Mouse (Mus musculus) embryo, embryonic 10.5 days (tissue): ENCODE results near the gene Btbd35f29.
"Not testable (repeated sequence)": the region's sequence is repeated elsewhere in the genome, so short reads cannot be mapped to it uniquely, and the experiment has no call there.

Source experiments
- DNase-seq: peaks from one replicate; pipeline ENCODE4 v3.0.0-alpha.2; 2015; ENCODE audit warnings: low spot score

Btbd35f29 gene

DNA sequence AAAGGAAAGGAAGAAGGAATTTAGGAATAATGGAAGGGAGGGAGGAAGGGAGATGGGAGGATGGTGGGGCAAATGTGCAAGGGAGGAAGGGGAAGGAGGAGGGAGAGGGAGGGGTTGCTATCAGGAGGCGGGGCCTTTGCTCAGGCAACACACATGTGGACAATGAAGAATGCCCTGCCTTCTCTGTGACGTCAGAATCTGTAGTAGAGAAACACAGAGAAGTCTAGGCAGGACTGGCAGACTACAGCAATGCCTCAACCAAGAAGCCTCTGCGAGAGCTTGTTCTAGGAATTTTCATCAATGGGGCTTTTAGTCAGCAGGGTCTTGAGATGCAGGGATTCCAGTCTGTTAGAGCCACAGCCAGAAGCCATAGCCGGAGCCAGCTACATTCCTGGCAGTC, at the start of gene Btbd35f29:
Gene Btbd35f29, plus strand, starts transcription at position 301 of the 400 bp plus-strand sequence.
- not testable (repeated sequence) for DNase-seq

DNA sequence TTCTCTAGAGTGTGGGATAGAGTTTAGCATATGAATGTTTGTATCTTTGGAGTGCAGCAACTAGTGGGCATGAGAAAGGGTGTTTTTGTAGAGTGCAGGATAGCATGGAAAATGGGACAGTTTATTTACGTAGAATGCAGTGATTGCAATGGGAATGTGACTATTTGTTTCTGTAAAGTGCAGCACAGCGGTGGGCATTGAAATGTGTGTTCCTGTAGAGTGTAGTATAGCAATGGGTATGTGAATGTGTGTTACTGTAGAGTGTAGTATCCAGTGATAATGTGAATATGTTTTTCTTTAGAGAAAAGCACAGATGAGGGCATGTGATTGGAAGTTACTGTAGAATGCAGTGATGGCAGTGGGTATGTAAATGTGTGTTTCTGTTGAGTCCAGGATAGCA, 23.9 kb downstream of the Btbd35f29 start:
- DNase-seq: not testable (repeated sequence)

DNA sequence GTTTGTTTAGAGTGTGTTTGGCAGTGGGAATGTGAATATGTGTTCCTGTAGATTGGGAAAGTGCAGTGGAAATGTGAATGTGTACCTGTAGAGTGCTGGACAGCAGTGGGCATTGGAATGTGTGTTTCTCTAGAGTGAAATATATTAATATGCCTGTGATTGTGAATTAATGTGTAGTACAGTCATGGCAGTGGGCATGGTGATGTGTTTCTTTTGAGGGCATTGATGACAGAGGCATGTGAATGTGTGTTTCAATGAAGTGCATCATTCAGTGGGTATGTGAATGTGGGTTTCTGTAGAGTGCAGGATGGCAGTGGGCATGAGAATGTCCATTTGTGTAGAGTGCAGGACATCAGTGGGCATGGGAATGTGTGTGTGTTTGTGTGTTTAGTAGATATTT, 27.7 kb downstream of the Btbd35f29 start:
- DNase-seq: not testable (repeated sequence)

DNA sequence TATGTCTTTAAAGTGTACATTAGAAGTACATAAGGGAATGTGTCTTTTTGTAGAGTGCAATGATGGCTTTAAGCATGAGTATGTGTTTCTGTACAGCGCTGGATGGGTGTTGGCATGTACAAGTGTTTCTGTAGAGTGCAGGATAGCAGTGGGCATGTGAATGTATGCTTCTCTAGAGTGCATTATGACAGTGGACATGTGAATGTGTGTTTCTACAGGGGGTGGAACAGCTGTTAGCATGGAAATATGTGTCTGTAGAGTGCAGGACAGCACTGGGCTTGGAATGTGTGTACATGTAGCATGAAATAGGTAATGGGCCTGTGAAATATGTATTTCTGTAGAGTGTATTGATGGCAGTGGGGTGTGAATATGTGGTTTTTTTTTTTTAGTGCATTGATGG, 28.4 kb downstream of the Btbd35f29 start:
- DNase-seq: not testable (repeated sequence)

DNA sequence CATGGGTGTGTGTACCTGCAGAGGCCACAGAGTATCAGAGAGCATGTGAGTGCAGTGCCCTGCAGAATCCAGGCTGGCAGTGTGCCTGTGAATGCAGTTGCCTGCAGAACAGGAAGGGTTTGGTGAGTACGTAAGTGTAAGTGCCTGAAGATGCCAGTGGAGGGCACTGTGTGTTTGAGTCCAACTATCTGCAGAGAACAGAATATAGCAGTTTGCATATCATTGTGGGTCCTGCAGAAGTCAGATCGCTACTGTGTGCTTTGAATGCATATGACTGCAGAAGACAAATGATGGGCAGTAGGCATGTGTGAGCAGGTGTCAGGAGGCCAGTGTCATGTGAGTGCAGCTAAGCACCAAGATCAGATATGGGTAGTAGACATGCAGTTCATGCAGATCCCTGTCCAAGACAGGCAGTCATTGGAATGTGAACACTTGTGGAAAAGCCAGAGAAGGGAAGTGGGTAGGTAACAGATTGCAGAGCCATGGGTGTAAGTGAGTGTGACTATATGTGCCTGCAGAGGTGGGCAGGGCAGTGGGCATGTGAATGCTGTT, 41.1 kb downstream of the Btbd35f29 start:
- not testable (repeated sequence) for DNase-seq

DNA sequence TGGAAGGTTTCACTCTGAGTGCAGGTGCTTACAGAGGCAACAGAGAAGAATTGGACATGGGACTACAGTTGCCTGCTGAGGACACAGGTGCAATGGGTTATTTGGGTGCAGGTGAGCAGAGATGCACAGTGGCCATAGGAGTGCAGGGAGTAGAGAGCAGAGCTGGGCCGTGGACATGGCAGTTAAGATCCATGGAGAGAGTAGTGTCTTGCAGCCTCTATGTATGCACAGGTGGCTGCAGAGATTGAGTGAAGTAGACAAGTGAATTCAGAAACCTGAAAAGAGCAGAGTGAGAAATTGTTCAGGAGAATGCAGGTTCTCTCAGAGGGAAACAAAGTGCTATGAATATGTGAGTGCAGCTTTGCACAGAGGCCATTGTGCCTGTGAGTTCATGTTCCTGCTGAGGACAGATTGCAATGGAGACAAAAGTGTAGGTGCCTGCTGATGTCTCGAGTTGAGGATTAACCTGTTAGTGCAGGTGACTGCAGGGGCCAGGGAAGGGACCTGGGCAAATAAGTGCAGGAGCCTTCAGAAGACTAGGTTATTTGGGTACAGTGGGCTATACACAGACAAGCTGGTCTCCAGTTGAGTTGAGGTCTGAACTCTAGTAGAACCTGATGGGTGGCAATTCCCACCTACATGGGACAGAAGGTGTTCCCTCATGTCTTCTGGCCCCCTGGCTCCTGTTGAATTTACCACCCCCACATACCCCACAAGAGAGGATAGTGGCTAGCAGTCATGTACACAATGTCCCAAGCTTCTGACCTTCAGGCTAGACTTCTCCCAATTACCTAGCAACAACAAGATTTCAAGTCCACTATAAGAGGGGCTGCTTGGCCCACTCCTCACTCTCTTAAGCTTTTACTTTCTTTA, 42.2 kb downstream of the Btbd35f29 start:
- DNase-seq: not testable (repeated sequence)

DNA sequence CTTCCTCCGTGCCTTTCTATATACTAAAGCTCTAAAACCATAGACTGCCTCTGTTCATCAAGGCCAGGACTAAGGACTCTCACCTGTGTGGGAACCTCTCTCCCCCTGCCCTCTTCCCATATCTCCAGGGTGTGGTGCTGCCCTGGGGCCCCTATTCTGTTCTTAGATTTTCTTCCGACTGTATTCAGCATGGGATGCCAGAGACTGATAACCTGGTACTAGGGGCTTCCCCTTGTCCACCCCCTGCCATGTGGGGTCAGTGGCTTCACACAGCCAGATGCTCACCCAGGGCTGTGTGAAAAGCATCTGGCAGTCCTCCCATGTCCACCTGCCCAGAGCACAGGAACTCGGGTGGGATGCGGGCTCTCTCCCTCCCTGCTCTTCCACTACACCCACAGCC, 43.1 kb downstream of the Btbd35f29 start:
- not testable (repeated sequence) for DNase-seq

DNA sequence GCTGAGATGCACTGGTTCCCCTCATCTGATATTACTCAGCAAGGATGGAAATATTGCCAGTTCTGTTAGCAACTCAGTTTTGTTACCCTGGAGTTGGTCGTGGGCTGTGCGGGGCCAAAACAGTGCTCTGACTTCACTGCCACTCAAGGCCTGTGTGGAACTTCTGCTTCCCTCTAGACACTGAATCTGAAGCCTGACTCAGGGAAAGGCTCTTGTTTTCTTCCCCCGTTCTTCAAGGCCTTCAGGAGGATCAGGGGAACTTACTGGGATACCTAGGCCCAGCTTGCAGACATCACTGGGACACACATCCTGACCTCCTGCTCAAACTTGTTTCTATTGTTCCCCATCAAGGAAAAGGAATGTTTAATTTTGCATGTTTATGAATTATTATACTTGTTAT, 45.2 kb downstream of the Btbd35f29 start:
- DNase-seq: not testable (repeated sequence)

DNA sequence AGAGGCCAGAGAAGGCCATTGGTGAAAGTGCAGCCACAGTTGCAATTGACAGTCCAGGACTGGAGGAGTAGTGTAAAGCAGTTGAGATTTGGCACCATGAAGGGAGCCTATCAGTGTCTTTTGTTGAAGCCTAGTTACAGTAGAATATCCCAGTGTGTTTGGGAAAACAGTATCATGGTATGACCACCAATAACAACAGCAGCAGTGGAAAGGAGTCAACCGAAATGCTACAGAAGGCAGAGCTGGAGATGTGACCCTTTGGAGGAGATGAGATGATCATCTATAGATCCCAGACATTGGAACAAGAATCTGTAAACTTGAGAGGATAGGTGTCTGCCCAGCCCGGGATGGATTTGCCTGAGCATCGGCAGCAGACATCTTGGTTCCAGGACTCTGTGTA, 47.7 kb downstream of the Btbd35f29 start:
- not testable (repeated sequence) for DNase-seq
